Mouse (Mus musculus) heart, postnatal 4 days (tissue): ENCODE measurements around the gene Guca2b. TPM values are rescaled to one million over a fixed set of nuclear protein-coding genes. Genes with fewer than 3 reads are reported as not detected.
"Not testable (repeated sequence)": the region's sequence is repeated elsewhere in the genome, so short reads cannot be mapped to it uniquely, and the experiment has no call there.

ENCODE experiments used
- DNase-seq: peaks from one replicate; pipeline ENCODE4 v3.0.0; 2021
- total RNA-seq, 2 experiments: library from RNA; stranded (reverse); gene quantifications; 2 replicates each; pipeline ENCODE4 v1.2.3; 2021

Guca2b gene
- total RNA-seq, 2 experiments from 2014 or later = 0.79 TPM; not detected in 1

GRCm38 (mm10) chr4:119657011-119657410 is 1.7 kb downstream of the Guca2b start:
- no peak for DNase-seq

GRCm38 (mm10) chr4:119642666-119643065 is 16.1 kb downstream of the Guca2b start:
- DNase-seq = no peak

DNA sequence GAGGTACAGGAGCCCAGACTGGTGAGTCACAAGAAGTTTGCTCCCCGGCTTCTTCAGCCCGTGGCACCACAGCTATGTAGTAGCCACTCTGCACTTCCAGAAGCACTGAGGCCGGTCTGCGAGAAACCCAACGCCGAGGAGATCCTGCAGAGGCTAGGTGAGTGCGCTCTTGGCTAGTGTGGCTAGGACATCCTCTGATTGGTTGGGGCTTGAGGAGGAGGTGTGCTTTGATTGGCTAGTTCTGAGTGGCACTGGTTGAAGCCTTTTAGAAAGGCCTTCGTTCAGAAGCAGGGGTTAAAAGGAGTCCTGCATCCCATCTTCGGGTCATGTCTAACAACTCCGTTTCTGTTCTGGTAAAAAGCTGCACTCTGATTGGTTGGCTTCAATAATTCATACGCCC is 20.1 kb downstream of the Guca2b start:
- DNase-seq = peak; percentile 4

- DNase-seq = peak; percentile 3
These were observed 20.8 kb downstream of the Guca2b start for GRCm38 (mm10) chr4:119637946-119638345.

DNA sequence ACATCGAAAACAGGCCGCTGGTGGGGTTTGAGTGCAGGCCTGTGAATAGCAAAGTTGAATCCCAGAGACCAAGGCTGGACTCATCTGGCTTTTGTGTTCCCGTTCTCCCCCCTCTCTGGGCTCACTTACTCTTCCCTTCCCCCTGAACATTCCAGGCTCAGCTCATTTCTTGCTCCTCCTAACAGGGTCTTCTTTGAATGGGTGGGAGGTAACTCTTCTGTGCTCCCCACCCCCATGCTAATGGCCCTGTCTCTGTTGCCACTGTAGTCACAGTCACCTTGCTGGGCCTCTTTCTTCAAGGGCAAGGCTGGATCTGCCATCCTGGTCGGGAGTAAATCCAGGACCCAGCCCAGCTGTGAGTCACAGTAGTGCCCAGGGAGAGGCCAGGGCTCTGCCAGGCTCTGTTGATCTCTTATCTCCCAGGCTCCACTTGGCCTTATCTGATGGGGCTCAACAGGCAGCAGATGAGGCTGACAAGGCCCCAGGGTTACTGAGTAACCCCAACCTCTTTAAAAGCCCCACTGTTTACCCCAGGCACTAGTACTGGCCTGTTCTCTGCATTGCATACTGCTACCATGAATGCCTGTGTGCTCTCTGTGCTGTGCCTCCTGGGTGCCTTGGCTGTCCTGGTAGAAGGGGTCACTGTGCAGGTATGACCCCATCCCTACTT is 21.4 kb downstream of the Guca2b start, which contains the start of gene Guca2a:
TSS of gene Guca2a (plus strand) at position 529 of the 670 bp plus-strand sequence.
- DNase-seq = no peak

GRCm38 (mm10) chr4:119636731-119637130 is 22.0 kb downstream of the Guca2b start:
- DNase-seq = no peak

DNA sequence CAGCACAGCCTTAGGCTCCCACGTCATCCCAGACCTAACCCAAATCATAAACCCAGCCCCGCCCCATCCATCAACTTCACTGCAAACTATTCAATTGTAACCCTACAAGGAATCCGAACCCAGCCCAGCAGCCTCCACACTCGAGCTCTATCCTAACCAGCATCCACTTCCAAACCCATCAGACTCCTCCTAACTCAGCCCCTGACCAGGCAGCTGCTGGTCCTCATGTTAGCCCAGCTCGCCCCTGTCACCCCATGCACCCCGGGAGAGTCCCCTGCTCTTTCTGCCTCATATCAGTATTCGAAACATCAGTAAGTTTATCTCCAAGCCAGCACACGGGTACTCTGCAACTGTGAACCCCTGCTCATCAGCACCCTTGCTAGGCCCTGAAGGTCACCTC is 23.1 kb downstream of the Guca2b start:
- peak; percentile 6 for DNase-seq

- no peak for DNase-seq
These were observed 23.7 kb downstream of the Guca2b start for GRCm38 (mm10) chr4:119634908-119635660.

DNA sequence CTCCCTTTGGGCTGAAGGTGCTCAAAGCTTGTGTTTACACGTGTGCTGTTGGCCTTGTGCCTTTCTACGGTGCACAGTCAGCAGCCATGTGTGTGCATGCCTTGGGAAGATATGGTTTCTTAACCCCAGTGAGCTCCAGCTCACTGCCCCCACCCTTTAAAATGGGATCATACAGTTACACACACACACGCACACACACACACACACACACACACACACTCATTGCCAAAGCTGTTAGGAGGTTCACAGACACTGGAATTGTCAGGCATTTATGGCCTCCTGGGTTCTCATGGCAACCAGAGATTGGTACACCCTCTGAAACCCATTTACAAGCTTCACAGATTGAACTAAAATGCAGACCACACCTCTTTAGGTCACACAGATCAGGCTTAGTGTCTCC is 24.8 kb downstream of the Guca2b start:
- DNase-seq = no peak

- DNase-seq = no peak
These were observed 25.4 kb downstream of the Guca2b start for GRCm38 (mm10) chr4:119633342-119633741.

DNA sequence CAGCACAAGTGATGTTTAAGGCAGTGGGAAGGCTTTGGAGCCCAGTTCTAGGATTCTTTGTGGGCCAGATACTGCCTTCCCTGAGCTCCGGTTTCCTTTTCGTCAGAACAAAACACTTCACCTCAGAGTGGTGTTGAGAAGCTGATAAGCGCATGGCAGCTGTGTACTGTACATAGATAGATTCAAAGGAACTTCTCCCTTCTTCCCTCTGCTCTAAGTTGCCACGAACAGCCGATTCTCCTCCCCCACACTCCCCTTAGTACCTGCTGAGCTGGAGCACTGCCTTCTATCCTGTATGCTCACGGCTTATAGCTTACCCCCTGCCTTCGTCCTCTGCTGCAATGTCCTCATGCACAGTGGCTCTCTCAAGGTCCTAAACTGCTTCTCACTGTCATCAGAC is 26.0 kb downstream of the Guca2b start:
- DNase-seq = no peak

DNA sequence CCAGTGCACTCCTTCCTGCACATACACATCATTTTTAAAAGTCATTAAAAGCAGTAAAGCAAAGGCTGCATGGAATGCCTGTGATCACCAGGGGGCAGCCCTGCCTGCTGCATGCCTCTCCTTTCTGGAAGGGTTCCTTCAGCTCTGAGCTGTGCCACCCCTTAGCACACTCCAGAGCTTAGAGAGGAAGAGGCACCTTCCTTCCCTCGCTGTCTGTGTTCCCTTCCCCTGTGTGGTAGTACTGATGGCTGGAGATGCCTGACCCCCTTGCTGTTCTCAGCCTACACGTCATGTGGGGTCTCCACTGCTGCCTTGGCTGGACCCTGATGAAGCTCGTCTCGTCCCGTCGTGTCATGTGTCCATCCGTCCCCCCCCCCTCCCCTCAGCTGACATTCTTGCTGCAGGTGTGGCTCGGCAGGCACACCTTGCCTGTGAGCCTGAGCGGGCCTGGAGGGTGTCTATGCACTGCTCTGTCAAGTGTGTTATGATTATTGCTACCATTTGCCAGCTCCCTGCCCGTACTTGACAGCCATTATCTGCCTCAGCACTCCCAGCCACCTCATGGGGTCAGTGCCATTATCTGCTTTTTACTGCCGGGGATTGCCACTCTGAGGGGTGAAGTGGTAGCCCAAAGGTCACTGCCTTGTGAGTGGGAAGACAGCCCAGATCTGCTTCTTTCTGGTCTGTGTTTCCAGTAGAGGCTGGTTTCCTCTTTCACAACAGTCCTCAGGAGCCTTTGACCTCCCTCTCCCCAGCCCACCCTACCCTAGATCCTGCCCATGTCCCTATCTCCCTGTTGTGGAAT is 27.4 kb downstream of the Guca2b start:
- DNase-seq = peak; percentile 69

DNA sequence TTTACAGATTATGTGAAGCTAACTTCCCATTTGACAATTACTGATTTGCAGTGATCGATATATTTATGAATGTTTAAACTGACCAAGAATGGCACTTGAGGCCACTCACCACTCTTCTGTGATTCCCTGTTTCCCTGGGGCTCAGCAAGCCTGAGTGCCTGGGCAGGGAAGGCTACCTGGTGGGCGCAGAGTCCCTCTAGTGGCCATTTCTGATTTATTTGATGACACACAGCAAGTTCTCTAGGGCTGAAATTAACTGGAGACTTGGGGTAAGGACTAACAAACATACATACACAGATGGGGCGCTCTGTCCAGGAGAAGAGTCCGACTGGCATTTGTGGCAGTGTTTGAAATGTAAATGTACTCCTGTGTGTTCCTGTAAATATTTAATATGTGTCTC is 30.4 kb downstream of the Guca2b start:
- not testable (repeated sequence) for DNase-seq

DNA sequence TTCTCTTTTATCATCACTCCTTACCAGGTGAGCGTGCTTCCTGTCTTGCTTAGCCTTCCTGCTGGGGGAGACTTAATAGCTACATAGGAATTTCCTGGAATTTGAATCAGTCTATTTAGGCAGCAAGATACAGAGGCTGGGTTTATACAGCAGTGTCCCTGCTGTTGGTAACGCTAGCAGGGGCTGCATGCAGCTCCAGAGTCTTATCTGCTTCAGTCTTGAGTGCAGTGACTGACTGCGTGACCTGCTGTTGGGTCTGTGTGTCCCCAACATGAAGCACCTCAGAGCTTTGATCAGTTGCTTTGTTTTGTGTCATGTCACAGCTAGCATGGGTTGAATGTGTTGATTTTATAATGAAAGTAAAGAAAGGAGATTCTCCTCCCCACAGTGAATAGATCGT is 31.4 kb downstream of the Guca2b start:
- DNase-seq = no peak

GRCm38 (mm10) chr4:119626876-119627275 is 31.9 kb downstream of the Guca2b start:
- DNase-seq = no peak

DNA sequence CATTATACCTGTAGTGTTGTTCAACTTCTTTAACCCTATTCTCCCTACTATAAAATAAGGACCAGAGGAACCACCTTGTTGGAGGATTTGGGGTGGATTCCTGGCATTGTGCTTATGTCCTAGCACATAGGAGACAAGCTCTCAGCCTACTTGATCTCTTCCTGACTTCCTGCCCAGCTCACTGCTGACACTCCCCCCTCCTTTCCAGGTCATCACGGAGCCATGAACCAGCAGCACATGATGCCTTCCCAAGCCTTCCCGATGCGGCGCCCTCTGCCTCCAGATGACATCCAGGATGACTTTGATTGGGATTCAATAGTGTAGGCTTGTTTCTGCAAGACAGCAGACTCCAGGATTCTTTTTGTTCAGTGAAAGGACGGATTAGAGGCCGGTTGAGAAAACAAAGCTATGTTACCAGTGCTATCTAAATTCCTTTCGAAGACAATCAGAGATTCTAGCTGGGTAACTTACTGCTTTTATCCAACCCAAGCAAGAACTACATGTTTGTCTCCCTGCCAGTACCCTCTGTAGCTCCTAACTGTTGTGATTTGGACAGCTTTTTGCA is 32.6 kb downstream of the Guca2b start:
- no peak for DNase-seq

- no peak for DNase-seq
These were observed 44.0 kb downstream of the Guca2b start for GRCm38 (mm10) chr4:119614724-119615123.

GRCm38 (mm10) chr4:119614078-119614477 is 44.7 kb downstream of the Guca2b start:
- no peak for DNase-seq

DNA sequence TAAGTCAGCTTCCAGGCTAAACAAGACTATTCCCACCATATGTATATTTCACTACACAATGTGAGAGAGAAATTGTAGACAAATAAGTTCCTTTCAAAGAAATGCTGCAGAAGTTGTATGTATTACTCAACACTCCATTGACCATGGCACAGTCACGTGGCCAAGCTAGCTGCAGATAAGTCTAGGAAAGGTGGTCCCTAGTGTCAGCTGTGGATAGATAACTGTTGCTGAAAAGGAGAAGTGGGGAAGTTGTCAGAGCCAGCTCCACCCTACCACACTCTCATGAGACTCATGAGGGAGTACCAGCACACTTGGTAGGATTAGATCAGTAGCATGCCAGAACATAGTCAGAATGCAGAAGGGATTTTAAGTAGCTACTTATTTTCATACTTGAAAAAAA is 49.3 kb downstream of the Guca2b start:
- no peak for DNase-seq
